Mouse (Mus musculus) heart, embryonic 10.5 days (tissue): Measurements from ENCODE around the gene Slc10a3. TPM values are rescaled to one million over a fixed set of nuclear protein-coding genes. Genes with fewer than 3 reads are reported as not detected.

Experiments used
- DNase-seq: peaks from one replicate; pipeline ENCODE4 v3.0.0-alpha.2; 2017; ENCODE audit warnings: low spot score
- H3K27ac ChIP-seq: fragments of 300-500 bp; sonication (generic); 2 replicates; pipeline ENCODE4 v1.5.1; 2016; ENCODE audit warnings: mild to moderate bottlenecking
- H3K27me3 ChIP-seq: fragments of 300-500 bp; sonication (generic); 2 replicates; pipeline ENCODE4 v1.6.1; 2016; ENCODE audit warnings: mild to moderate bottlenecking; ENCODE audit not compliant: poor library complexity, insufficient read depth, severe bottlenecking
- H3K36me3 ChIP-seq: fragments of 300-500 bp; sonication (generic); 2 replicates; pipeline ENCODE4 v1.6.1; 2016; ENCODE audit warnings: mild to moderate bottlenecking, moderate library complexity
- H3K4me1 ChIP-seq: fragments of 300-500 bp; sonication (generic); 2 replicates; pipeline ENCODE4 v1.6.1; 2016; ENCODE audit warnings: mild to moderate bottlenecking
- H3K4me3 ChIP-seq: fragments of 300-500 bp; sonication (generic); 2 replicates; pipeline ENCODE4 v1.5.1; 2016; ENCODE audit warnings: mild to moderate bottlenecking, moderate library complexity
- H3K9me3 ChIP-seq: fragments of 300-500 bp; sonication (generic); 2 replicates; pipeline ENCODE4 v1.6.1; 2016; ENCODE audit warnings: mild to moderate bottlenecking, moderate library complexity
- WGBS: fragments of 180-500 bp; shearing (Covaris S2); methylation state at CpG from one replicate; pipeline ENCODE4 v1.1.7; 2016; 5-methylcytosine and 5-hydroxymethylcytosine counted together
- polyA plus RNA-seq: library from polyadenylated mRNA; unstranded; fragments of >200 nt; fragmentation: Nextera tagmentation; extraction: Ambion mirVana; gene quantifications from 2 replicates; pipeline ENCODE4 v1.2.1, GENCODE M21; 2016

The Slc10a3 gene
- polyA plus RNA-seq, 1 experiment from 2014 or later = 15.7 TPM

DNA sequence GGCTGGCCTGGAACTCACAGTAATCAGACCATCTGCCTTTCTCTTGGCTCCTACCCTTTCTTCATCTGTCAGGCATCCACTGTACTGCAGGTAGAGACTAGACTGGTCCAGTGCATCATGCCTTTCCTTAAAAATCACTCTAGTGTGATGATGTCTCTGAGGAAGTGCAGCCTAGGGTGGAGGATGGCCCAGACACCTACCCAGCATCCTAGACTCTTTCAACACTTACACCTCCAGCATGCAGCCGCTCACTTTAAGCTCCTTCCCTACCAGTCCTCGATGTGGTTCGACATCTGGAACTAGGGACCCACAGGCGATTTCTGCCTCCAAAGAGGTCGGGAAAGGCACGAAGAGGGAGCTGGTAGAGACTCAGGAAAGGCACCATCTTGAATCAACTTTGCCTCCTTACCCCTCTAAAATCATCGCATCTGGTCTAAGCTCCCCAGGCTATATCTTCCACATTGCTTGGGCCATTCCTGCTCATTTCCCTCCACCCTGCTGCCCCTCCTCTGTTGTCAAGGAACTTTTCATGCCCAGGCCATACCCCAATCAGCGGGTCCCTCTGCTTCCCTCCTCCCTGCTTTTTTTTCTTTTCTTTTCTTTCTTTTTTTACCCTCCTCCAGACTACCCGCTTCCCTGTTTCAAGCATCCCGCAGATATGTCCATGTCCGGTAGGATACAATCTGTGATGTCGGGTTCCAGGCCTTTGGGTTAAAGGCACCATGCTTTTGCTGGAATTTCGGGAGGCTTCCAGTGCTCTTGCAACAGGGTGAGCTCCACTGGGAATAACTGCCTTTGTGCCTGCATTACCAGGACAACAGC lies 20.3 kb downstream of the Slc10a3 start:
- Histone ChIP-seq H3K27me3 (no peaks in the 10 kb centered on the region), H3K27ac (peak overlapping the region; percentile 76), H3K4me1 (0 out of 2 replicates have a peak, but pooled peaks cover 3% of the 10 kb centered on the region), H3K9me3 (no peaks in the 10 kb centered on the region), H3K36me3 (no peaks in the 10 kb centered on the region), H3K4me3 (peak overlapping the region; percentile 62)
- DNase-seq = no peak
- 22% methylated on average over 13 of the region's 13 CpGs for WGBS

DNA sequence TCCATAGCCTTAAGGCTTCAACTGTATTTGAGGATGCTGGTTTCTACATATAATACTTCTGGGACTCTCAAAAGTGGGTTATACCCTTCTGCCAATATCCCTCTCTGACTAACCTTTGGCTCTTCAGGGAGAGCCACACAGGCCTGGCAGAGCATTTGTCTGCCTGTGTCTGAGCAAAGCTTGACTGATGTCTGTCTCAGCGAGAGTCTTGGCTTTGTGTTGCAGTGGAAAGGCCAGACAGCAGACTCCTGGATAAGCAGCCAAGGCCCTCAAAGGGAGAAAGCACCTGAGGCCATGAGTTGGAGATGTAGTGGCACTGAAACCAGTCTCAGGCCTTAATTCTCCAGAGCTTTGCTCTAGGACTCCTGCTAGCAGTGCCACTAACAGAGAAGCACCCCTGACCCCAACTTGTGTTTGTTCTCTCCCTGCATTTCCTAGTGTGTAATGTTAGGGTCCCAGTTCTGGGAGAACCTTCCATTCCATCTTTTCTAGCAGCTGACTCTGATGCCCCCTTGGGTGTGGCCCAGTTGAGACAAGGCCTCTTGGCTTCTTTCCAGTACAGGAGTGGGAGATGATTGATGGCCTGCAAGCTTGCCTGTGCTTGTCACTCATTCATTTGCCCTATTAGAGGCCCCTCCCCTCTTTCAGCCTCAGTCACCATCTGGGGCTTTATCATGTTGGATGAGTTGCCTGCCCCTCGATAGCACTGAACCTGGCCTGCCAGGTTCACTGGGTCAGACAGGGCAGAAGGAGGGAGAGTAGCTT lies 42.8 kb downstream of the Slc10a3 start:
- WGBS = 47% methylated on average over 2 of the region's 2 CpGs
- Histone ChIP-seq H3K4me1 (peaks cover 11% of the 10 kb centered on the region), H3K27ac (no peak overlapping the region), H3K27me3 (peaks cover 4% of the 10 kb centered on the region; the same call in 1 of the 2 replicates), H3K36me3 (peaks cover 23% of the 10 kb centered on the region), H3K9me3 (no peaks in the 10 kb centered on the region), H3K4me3 (peak overlapping the region; percentile 62)
- DNase-seq = no peak

DNA sequence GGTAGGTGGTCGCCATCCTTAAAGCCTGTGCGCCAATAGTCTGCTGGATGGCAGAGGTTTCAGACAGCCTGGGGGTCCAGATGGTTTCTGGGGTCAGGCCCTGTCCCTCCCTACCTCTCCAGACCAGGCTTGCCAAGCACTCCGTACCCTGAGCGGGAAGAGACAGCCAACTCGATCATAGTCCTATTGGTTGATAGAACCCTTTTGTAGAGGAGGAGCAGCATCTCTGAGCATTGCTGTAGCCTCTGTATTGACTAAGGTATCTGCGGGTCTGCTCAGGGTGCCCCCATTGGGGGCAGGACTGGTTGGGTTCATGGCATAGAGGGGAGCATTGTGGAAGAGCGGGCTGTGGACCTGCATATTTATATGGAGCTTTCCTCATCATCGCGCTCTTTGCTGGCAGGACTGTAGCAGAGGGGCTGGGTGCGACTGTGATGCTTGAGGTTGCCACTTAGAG lies 43.9 kb downstream of the Slc10a3 start:
- peak overlapping the region; percentile 62 for H3K4me3 ChIP-seq
- H3K36me3 ChIP-seq = peaks cover 18% of the 10 kb centered on the region
- H3K4me1 ChIP-seq = peaks cover 11% of the 10 kb centered on the region
- no peaks in the 10 kb centered on the region for H3K9me3 ChIP-seq
- DNase-seq = no peak
- H3K27ac ChIP-seq = peak overlapping the region; percentile 92
- peaks cover 4% of the 10 kb centered on the region; the same call in 1 of the 2 replicates for H3K27me3 ChIP-seq
- WGBS = 17% methylated on average over 10 of the region's 10 CpGs

DNA sequence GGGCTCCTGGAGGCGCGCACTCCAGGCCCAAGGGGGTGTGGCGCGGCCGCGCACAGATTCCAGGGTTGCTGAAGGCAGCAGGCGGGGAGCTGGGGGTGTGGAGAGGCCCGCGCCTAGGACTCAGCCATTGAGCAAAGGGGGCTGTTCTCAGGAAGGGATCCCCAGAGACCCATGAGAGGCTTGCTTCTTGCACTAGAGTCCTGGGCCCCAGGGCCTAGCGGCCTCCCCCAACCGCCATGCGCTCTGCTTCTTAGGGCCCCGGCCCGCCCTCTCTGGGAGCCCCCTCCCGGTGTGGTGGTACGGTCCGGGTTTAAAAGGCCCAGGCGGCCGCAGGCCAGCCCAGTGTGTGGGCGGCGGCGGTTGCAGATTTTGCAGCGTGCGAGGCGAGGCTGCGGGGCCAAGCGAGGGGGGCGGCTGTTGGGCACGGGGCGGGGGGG lies 44.4 kb downstream of the Slc10a3 start, which contains the start of gene Plxna3:
TSS of gene Plxna3 (plus strand) at position 342 of the 437 bp plus-strand sequence.
- Histone ChIP-seq H3K9me3 (no peaks in the 10 kb centered on the region), H3K36me3 (peaks cover 13% of the 10 kb centered on the region; the same call in 1 of the 2 replicates), H3K27ac (peak within 1 kb of the TSS; percentile 92), H3K4me3 (peak within 1 kb of the TSS; percentile 62), H3K27me3 (peaks cover 4% of the 10 kb centered on the region; the same call in 1 of the 2 replicates), H3K4me1 (peaks cover 11% of the 10 kb centered on the region)
- 14% methylated on average over 29 of the region's 30 CpGs for WGBS
- DNase-seq = peak; percentile 83

Other genes with a start within 250 kb of the Slc10a3 start
- gene Opn1mw, start 245.9 kb downstream of the Slc10a3 start, polyA plus RNA-seq = not detected in 2 replicates
- 11.3 and 13.1 TPM in 2 replicates for gene Mecp2, start 238.0 kb downstream of the Slc10a3 start, polyA plus RNA-seq
- gene Tex28, start 205.5 kb downstream of the Slc10a3 start, polyA plus RNA-seq = not detected in 2 replicates
- gene Tktl1, start 196.1 kb downstream of the Slc10a3 start, polyA plus RNA-seq = 0.05 and 0.10 TPM in 2 replicates
- 199 and 236 TPM in 2 replicates for gene Flna, start 123.5 kb downstream of the Slc10a3 start, polyA plus RNA-seq
- 17.9 and 22.7 TPM in 2 replicates for gene Emd, start 118.7 kb downstream of the Slc10a3 start, polyA plus RNA-seq
- 496 and 543 TPM in 2 replicates for gene Rpl10, start 102.5 kb downstream of the Slc10a3 start, polyA plus RNA-seq
- 66.9 and 73.1 TPM in 2 replicates for gene Taz, start 91.4 kb downstream of the Slc10a3 start, polyA plus RNA-seq
- 11.1 and 11.2 TPM in 2 replicates for gene Dnase1l1, start 91.0 kb downstream of the Slc10a3 start, polyA plus RNA-seq
- 114 and 125 TPM in 2 replicates for gene Atp6ap1, start 76.3 kb downstream of the Slc10a3 start, polyA plus RNA-seq
- gene Gdi1, start 68.4 kb downstream of the Slc10a3 start, polyA plus RNA-seq = 171 and 194 TPM in 2 replicates
- 57.1 and 65.2 TPM in 2 replicates for gene Fam50a, start 60.3 kb downstream of the Slc10a3 start, polyA plus RNA-seq
- 7.0 and 12.7 TPM in 2 replicates for gene Plxna3, start 44.3 kb downstream of the Slc10a3 start, polyA plus RNA-seq
- 103 and 105 TPM in 2 replicates for gene Lage3, start 19.7 kb downstream of the Slc10a3 start, polyA plus RNA-seq
- 64.2 and 71.0 TPM in 2 replicates for gene Ubl4a, start 131 bp downstream of the Slc10a3 start, polyA plus RNA-seq
- 24.0 and 25.3 TPM in 2 replicates for gene Fam3a, start 19.9 kb upstream of the Slc10a3 start, polyA plus RNA-seq
- gene Ikbkg, start 19.9 kb upstream of the Slc10a3 start, polyA plus RNA-seq = 18.6 and 21.7 TPM in 2 replicates
- gene G6pdx, start 55.8 kb upstream of the Slc10a3 start, polyA plus RNA-seq = 26.3 and 34.6 TPM in 2 replicates
- not detected in 2 replicates for gene Gm6880, start 108.0 kb upstream of the Slc10a3 start, polyA plus RNA-seq
- not detected in 2 replicates for gene Olfr1326-ps1, start 201.5 kb upstream of the Slc10a3 start, polyA plus RNA-seq
- gene Olfr1325, start 219.3 kb upstream of the Slc10a3 start, polyA plus RNA-seq = not detected in 2 replicates